Mouse (Mus musculus) stomach, embryonic 15.5 days (tissue): ENCODE data around the gene Pcx. TPM values are rescaled to one million over a fixed set of nuclear protein-coding genes. Genes with fewer than 3 reads are reported as not detected.

ENCODE experiments used
- ATAC-seq: fragments of 200-750 bp; cut with Nextera tagmentation; 2 replicates; pipeline ENCODE4 v1.8.0; 2017; ENCODE audit warnings: low read depth, moderate number of reproducible peaks, moderate TSS enrichment; ENCODE audit not compliant: insufficient read depth, low FRiP score
- H3K27ac ChIP-seq: fragments of 300-500 bp; sonication (generic); 2 replicates; pipeline ENCODE4 v1.5.1; 2015; ENCODE audit warnings: mild to moderate bottlenecking, inconsistent platforms
- H3K27me3 ChIP-seq: fragments of 300-500 bp; sonication (generic); replicated peaks from 2 replicates; pipeline ENCODE4 v1.6.1; 2015; ENCODE audit warnings: inconsistent platforms
- H3K36me3 ChIP-seq: fragments of 300-500 bp; sonication (generic); 2 replicates; pipeline ENCODE4 v1.6.1; 2015; ENCODE audit warnings: inconsistent platforms
- H3K4me1 ChIP-seq: fragments of 300-500 bp; sonication (generic); 2 replicates; pipeline ENCODE4 v1.6.1; 2015; ENCODE audit warnings: inconsistent platforms
- H3K4me2 ChIP-seq: fragments of 300-500 bp; sonication (generic); 2 replicates; pipeline ENCODE4 v1.6.1; 2015; ENCODE audit warnings: mild to moderate bottlenecking, inconsistent platforms
- H3K4me3 ChIP-seq: fragments of 300-500 bp; sonication (generic); replicated peaks from 2 replicates; pipeline ENCODE4 v1.5.1; 2015; ENCODE audit warnings: inconsistent platforms
- H3K9ac ChIP-seq: fragments of 300-500 bp; sonication (generic); 2 replicates; pipeline ENCODE4 v1.6.1; 2015; ENCODE audit warnings: inconsistent platforms
- H3K9me3 ChIP-seq: fragments of 300-500 bp; sonication (generic); 2 replicates; pipeline ENCODE4 v1.6.1; 2016; ENCODE audit warnings: inconsistent platforms
- WGBS: fragments of 180-500 bp; shearing (Covaris S2); methylation state at CpG from one replicate; pipeline ENCODE4 v1.1.7; 2015; 5-methylcytosine and 5-hydroxymethylcytosine counted together
- polyA plus RNA-seq: library from polyadenylated mRNA; unstranded; fragments of >200 nt; fragmentation: Nextera tagmentation; extraction: Ambion mirVana; gene quantifications from 2 replicates; pipeline ENCODE4 v1.2.1, GENCODE M21; 2015

Gene Pcx
- polyA plus RNA-seq, 1 experiment from 2014 or later = 19.1 TPM

DNA sequence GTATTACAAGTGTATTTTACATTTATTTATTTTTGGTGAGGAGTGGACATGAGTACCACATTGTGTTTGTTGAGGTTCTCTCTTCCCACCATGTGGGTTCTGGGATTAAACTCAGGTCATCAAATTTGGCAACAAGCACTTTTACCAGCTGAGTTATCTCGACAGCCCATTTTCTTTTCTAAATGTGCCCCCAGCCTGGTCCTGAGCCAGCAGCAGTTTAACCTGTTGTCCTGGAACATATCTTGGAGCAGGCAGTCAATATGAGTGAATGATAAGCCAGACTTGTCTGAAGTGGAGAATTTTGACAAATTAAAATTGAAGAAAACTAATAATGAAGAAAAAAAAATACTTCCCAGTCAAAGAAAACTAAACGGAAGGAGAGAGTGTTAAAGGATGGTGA lies 85.8 kb downstream of the Pcx start:
- Histone ChIP-seq H3K4me3 (no peak overlapping the region), H3K27ac (no peak overlapping the region), H3K4me2 (no peak overlapping the region), H3K27me3 (no peaks in the 10 kb centered on the region), H3K36me3 (no peaks in the 10 kb centered on the region), H3K4me1 (no peaks in the 10 kb centered on the region), H3K9ac (no peak overlapping the region), H3K9me3 (no peaks in the 10 kb centered on the region)
- no peak for ATAC-seq
- WGBS = 65% methylated on average over 2 of the region's 2 CpGs

DNA sequence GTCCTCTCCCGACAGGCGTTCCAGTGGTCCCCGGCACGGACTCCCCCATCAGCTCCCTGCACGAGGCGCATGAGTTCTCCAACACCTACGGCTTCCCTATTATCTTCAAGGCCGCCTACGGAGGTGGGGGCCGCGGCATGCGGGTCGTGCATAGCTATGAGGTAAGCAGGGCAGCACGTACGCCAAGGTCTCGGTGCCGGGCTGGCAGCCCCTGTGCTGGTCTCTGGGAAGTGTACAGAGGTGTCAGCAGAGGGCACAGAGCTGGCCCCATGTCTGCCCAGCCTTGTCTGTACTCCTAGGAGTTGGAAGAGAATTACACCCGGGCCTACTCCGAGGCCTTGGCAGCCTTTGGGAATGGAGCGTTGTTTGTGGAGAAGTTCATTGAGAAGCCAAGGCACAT lies 92.2 kb downstream of the Pcx start:
- no peak overlapping the region for H3K4me2 ChIP-seq
- peaks cover 21% of the 10 kb centered on the region for H3K4me1 ChIP-seq
- no peaks in the 10 kb centered on the region for H3K36me3 ChIP-seq
- H3K9me3 ChIP-seq = no peaks in the 10 kb centered on the region
- H3K4me3 ChIP-seq = no peak overlapping the region
- 88% methylated on average over 20 of the region's 20 CpGs for WGBS
- no peak for ATAC-seq
- H3K27me3 ChIP-seq = no peaks in the 10 kb centered on the region
- H3K27ac ChIP-seq = no peak overlapping the region
- H3K9ac ChIP-seq = no peak overlapping the region

- H3K27me3 ChIP-seq = no peaks in the 10 kb centered on the region
- no peak overlapping the region; the same call in 1 of the 2 replicates for H3K27ac ChIP-seq
- H3K4me3 ChIP-seq = no peak overlapping the region
- H3K4me2 ChIP-seq = 0 out of 2 replicates have a peak overlapping the region, but pooled peaks have one; percentile 21
- H3K9ac ChIP-seq = no peak overlapping the region
- no peaks in the 10 kb centered on the region for H3K36me3 ChIP-seq
- no peaks in the 10 kb centered on the region for H3K9me3 ChIP-seq
- 39% methylated on average over 24 of the region's 24 CpGs for WGBS
- peak; percentile 76 for ATAC-seq
- peaks cover 21% of the 10 kb centered on the region for H3K4me1 ChIP-seq
These were observed 93.8 kb downstream of the Pcx start for GRCm38 (mm10) chr19:4603801-4604723.

GRCm38 (mm10) chr19:4605654-4606053 lies 95.4 kb downstream of the Pcx start:
- 59% methylated on average over 4 of the region's 4 CpGs for WGBS
- ATAC-seq = no peak
- Histone ChIP-seq H3K4me1 (peaks cover 21% of the 10 kb centered on the region), H3K36me3 (no peaks in the 10 kb centered on the region), H3K4me2 (no peak overlapping the region), H3K9me3 (no peaks in the 10 kb centered on the region), H3K27me3 (no peaks in the 10 kb centered on the region), H3K4me3 (no peak overlapping the region), H3K27ac (no peak overlapping the region), H3K9ac (no peak overlapping the region)

- H3K4me3 ChIP-seq = no peak overlapping the region
- H3K4me1 ChIP-seq = peaks cover 21% of the 10 kb centered on the region
- no peaks in the 10 kb centered on the region for H3K9me3 ChIP-seq
- no peak for ATAC-seq
- no peaks in the 10 kb centered on the region for H3K27me3 ChIP-seq
- H3K27ac ChIP-seq = no peak overlapping the region
- no peak overlapping the region for H3K9ac ChIP-seq
- 93% methylated on average over 12 of the region's 12 CpGs for WGBS
- H3K4me2 ChIP-seq = no peak overlapping the region
- H3K36me3 ChIP-seq = peaks cover 14% of the 10 kb centered on the region; the same call in 1 of the 2 replicates
These were observed 97.1 kb downstream of the Pcx start for GRCm38 (mm10) chr19:4607406-4607805.

- 86% methylated on average over 4 of the region's 4 CpGs for WGBS
- Histone ChIP-seq H3K9me3 (no peaks in the 10 kb centered on the region), H3K9ac (no peak overlapping the region)
These were observed 98.2 kb downstream of the Pcx start for GRCm38 (mm10) chr19:4608511-4608910.

DNA sequence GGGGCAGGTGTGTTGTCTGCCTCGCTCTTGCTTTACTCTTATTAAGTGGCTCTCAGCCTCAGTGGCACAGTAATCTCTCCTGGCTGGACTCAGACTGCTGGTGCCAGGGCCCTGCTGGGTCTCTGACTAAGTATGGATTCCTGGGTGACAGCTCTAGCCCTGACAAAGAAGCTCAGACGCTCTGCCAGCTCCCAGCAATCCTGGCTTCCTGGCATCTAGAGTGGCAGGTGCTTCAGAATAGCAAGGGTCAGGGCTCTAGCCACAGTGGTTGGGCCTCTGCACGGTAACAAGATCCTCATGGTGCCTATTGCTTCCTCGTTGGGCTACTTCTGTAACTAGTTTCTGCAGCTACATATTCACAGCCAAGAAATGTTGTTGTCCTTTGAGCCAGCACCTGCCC lies 99.8 kb downstream of the Pcx start:
- H3K9ac ChIP-seq = no peak overlapping the region
- H3K27ac ChIP-seq = no peak overlapping the region
- H3K9me3 ChIP-seq = no peaks in the 10 kb centered on the region
- 55% methylated on average over 4 of the region's 4 CpGs for WGBS
- H3K27me3 ChIP-seq = no peaks in the 10 kb centered on the region
- H3K4me3 ChIP-seq = no peak overlapping the region
- H3K4me1 ChIP-seq = peaks cover 27% of the 10 kb centered on the region
- H3K36me3 ChIP-seq = peaks cover 18% of the 10 kb centered on the region
- no peak for ATAC-seq
- H3K4me2 ChIP-seq = no peak overlapping the region

More at GRCm38 (mm10) chr19:4608511-4608910, 98.2 kb downstream of the Pcx start:
- no peak for ATAC-seq
- Histone ChIP-seq H3K27me3 (no peaks in the 10 kb centered on the region), H3K36me3 (peaks cover 18% of the 10 kb centered on the region), H3K4me2 (no peak overlapping the region), H3K4me3 (no peak overlapping the region), H3K4me1 (peaks cover 30% of the 10 kb centered on the region), H3K27ac (no peak overlapping the region)

DNA sequence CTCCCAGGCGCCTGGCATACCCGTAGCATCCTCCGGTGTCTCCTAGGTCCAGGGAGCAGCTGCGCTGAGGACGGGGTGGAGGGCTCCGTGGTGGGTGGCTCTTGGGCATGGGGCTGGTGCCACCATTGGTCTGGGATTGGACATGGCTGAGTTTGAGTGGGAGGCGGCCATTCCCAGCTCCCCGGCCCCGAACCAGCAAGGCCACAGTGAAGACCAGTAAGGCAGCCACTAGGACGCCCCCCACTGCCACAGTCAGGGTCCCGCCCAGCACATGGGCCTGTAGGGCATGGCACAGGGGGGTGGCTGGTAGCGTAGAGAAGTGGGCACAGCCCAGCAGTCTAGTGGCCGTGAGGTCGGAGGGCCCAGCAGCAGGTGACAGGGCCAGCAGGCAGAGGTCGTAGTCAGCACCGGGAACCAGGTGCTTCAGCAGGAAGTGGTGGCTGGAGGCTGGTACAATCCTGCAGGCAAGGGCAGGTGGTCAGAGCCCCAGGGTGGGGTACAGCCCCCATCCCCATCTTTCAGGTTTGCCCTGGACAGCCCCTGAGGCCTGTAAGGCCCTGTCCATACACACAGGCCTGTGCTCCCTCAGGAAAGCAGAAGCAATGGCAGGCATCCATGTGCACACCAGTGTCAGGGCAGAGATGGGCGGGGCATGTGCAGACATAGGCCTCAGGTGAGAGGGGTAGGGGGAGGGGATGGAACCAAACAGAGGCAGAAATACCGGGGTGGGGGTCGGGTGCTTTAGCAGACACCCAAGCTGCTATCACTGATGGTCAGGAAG lies 102.1 kb downstream of the Pcx start:
- Histone ChIP-seq H3K27ac (no peak overlapping the region), H3K27me3 (no peaks in the 10 kb centered on the region), H3K36me3 (peaks cover 18% of the 10 kb centered on the region), H3K4me2 (no peak overlapping the region), H3K9me3 (no peaks in the 10 kb centered on the region), H3K4me1 (peaks cover 34% of the 10 kb centered on the region), H3K4me3 (no peak overlapping the region), H3K9ac (no peak overlapping the region)
- no peak for ATAC-seq
- 88% methylated on average over 19 of the region's 19 CpGs for WGBS

DNA sequence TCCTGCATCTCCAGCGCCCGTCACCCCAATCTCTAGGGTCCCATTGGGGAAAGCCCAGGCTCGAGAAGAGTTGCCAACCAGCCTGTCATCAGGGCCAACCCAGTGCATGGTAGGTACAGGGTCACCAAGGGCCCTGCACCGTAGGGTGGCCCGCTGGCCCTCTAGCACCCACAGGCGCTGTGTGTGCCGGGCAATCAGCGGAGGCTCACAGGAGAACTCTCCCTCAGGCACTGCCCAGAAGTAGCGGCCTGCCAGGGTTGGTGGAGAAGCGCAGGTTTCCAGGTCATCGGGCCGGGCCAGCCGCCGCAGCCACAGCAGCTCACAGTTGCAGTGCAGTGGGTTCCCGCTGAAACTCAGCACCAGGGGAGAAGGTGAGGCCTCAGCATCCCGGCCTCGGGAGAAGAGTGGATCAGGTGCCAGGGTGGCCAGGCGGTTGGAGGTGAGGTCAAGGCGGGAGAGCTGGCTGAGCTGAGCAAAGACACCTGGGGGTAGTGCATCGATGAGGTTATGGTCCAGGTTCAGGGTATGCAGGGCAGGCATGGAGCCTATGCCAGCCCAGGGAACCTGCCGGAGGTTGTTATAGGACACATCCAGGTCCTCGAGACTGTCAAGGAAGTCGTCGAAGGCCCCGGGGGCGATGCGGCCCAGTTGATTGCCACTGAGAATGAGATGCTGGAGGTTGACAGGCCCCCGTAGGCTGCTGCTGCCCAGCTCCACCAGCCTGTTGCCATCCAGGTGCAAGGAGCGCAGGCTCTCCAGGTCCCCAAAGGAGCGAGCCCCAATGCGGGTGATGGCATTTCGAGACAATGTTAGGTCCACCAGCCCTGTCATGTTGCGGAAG lies 103.4 kb downstream of the Pcx start:
- Histone ChIP-seq H3K4me1 (peaks cover 34% of the 10 kb centered on the region), H3K4me2 (peak overlapping the region; percentile 84), H3K36me3 (peaks cover 18% of the 10 kb centered on the region), H3K4me3 (peak overlapping the region; percentile 90; the same call in 1 of the 2 replicates), H3K9ac (no peak overlapping the region), H3K27ac (no peak overlapping the region), H3K9me3 (no peaks in the 10 kb centered on the region), H3K27me3 (no peaks in the 10 kb centered on the region)
- no peak for ATAC-seq
- 84% methylated on average over 33 of the region's 33 CpGs for WGBS

DNA sequence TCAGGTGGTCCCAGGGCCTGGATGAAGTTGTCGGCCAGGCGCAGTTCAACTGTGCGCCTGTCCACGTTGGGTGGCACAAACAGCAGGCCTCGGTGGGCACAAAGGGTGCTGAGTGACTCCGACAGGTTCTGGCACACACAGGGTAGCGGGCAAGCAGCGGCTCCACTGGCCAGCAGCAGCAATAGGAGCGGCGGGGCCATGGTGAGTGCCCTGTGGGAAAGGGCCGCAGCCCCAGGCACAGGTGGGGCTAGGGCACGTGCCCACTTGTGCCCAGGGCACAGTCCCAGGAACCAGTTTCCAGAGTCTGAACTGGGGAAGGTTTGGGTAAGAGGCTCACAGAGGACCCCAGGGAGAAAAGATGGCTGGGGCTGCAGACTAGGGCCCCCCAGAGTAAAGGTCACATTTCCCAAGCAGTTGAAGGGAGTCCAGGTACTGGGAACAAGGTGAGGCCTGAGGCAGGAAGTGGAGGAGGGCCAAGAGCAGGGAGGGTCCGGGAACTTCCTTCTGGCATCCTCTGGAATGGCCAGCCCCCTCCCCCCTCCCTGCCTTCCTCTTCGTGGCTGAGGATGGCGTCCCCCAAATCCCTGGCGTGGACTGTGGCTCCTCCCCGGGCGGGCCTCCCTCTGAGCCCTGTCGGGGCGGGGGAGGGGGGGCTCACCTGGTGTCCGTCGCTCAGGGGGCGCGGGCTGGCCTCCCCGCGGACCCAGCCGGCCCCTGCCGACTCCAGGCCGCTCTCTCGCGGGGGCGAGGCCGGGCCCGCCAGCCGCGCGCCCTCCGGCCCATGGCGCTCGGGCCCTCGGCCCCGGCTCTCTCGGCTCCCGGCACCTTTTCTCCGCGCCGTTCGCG lies 104.3 kb downstream of the Pcx start:
- Histone ChIP-seq H3K9me3 (no peaks in the 10 kb centered on the region), H3K36me3 (peaks cover 18% of the 10 kb centered on the region), H3K27ac (peak overlapping the region; percentile 91), H3K4me3 (peak overlapping the region; percentile 90), H3K9ac (peak overlapping the region; percentile 69), H3K4me1 (peaks cover 34% of the 10 kb centered on the region), H3K4me2 (peak overlapping the region; percentile 84), H3K27me3 (no peaks in the 10 kb centered on the region)
- 24% methylated on average over 37 of the region's 49 CpGs for WGBS
- peak; percentile 8; the same call in 1 of the 2 replicates for ATAC-seq
